9 mouse cellular contexts compared by ENCODE assay signal in genomic region chr10:125764402-125765102, GRCm38 (mm10).
DNase-seq lines count a peak whose midpoint lies in the region; ATAC-seq and TF ChIP-seq lines count a peak whose summit lies in the region.
"Had no signal": no experiment of that assay in that cellular context is flagged by ENCODE, and none has a peak within 500 bp of the region (broad histone marks: within the 10 kb centered on the region; RNA-seq: fewer than 3 reads in every experiment).

No protein-coding gene starts in this region.

- 0 out of 2 replicates have a peak, but pooled peaks cover 3% of the 10 kb centered on the region for H3K4me1 ChIP-seq in forebrain, embryonic 11.5 days (replicated peaks; ENCODE audit: control insufficient read depth, insufficient read depth, low read length)
- H3K4me1 ChIP-seq in forebrain, embryonic 13.5 days = peaks cover 17% of the 10 kb centered on the region
- H3K4me1 ChIP-seq in kidney, adult 2 months (ENCODE audit: control insufficient read depth, insufficient read depth, low read length) = peaks cover 4% of the 10 kb centered on the region; the same call in 1 of the 2 replicates
- no peaks in the 10 kb centered on the region for H3K4me1 ChIP-seq in lung, embryonic 14.5 days (ENCODE audit: insufficient read depth)
- H3K4me1 ChIP-seq: heart, embryonic 15.5 days had no signal

- no peak; the same call in 1 of the 2 replicates for ATAC-seq in forebrain, embryonic 11.5 days (replicated peaks; ENCODE audit: low FRiP score)
- ATAC-seq in forebrain, embryonic 13.5 days = no peak
- peak; percentile 29; the same call in 1 of the 2 replicates for ATAC-seq in lung, embryonic 14.5 days (ENCODE audit: insufficient read depth)

- peak; percentile 61 for DNase-seq in forebrain, embryonic 11.5 days (ENCODE audit: low spot score)
- DNase-seq in thymus, postnatal 0 days (ENCODE audit: low spot score) = peak; percentile 26
- no peak for DNase-seq in thymus, postnatal 36 days
- peak; percentile 93 for DNase-seq in kidney, adult 2 months
- peak; percentile 80 for DNase-seq in lung, embryonic 14.5 days
- DNase-seq in testis, postnatal 10 days (ENCODE audit: low spot score) = peak; percentile 55
- no peak for DNase-seq in cerebellum, adult 18-20 months

- no peaks in the 10 kb centered on the region for H3K27me3 ChIP-seq in forebrain, embryonic 11.5 days (ENCODE audit: control insufficient read depth, insufficient read depth, low read length)
- H3K27me3 ChIP-seq in forebrain, embryonic 13.5 days = no peaks in the 10 kb centered on the region
- no peaks in the 10 kb centered on the region; the same call in 1 of the 2 replicates for H3K27me3 ChIP-seq in kidney, adult 2 months (replicated peaks; ENCODE audit: control insufficient read depth, insufficient read depth, low read length)
- no peaks in the 10 kb centered on the region for H3K27me3 ChIP-seq in lung, embryonic 14.5 days (ENCODE audit: insufficient read depth, low read length)
- H3K27me3 ChIP-seq: heart, embryonic 15.5 days had no signal

- H3K4me2 ChIP-seq in forebrain, embryonic 11.5 days (ENCODE audit: low read depth, low read length, severe bottlenecking) = no peak overlapping the region
- no peak overlapping the region for H3K4me2 ChIP-seq in forebrain, embryonic 13.5 days
- H3K4me2 ChIP-seq in lung, embryonic 14.5 days = no peak overlapping the region
- H3K4me2 ChIP-seq: heart, embryonic 15.5 days had no signal

- no peak overlapping the region for H3K4me3 ChIP-seq in forebrain, embryonic 11.5 days (ENCODE audit: low read depth, low read length)
- no peak overlapping the region for H3K4me3 ChIP-seq in forebrain, embryonic 13.5 days
- H3K4me3 ChIP-seq in kidney, adult 2 months (ENCODE audit: insufficient read depth, low read depth, low read length) = no peak overlapping the region
- H3K4me3 ChIP-seq in lung, embryonic 14.5 days (ENCODE audit: low read depth, low read length) = no peak overlapping the region
- H3K4me3 ChIP-seq: heart, embryonic 15.5 days had no signal

- H3K9ac ChIP-seq in forebrain, embryonic 11.5 days (ENCODE audit: low read length) = no peak overlapping the region
- H3K9ac ChIP-seq in forebrain, embryonic 13.5 days = no peak overlapping the region
- no peak overlapping the region for H3K9ac ChIP-seq in lung, embryonic 14.5 days
- H3K9ac ChIP-seq: heart, embryonic 15.5 days had no signal

- H3K27ac ChIP-seq in forebrain, embryonic 11.5 days (ENCODE audit: low read depth, low read length) = no peak overlapping the region
- no peak overlapping the region for H3K27ac ChIP-seq in forebrain, embryonic 13.5 days
- H3K27ac ChIP-seq in kidney, adult 2 months (ENCODE audit: insufficient read depth, low read depth, low read length) = peak overlapping the region; percentile 85
- peak overlapping the region; percentile 46; the same call in 1 of the 2 replicates for H3K27ac ChIP-seq in lung, embryonic 14.5 days (ENCODE audit: low read depth)
- H3K27ac ChIP-seq: heart, embryonic 15.5 days had no signal

- H3K36me3 ChIP-seq in forebrain, embryonic 11.5 days (ENCODE audit: control insufficient read depth, insufficient read depth, low read length) = no peaks in the 10 kb centered on the region
- H3K36me3 ChIP-seq in forebrain, embryonic 13.5 days (ENCODE audit: poor library complexity, severe bottlenecking) = no peaks in the 10 kb centered on the region
- H3K36me3 ChIP-seq in kidney, adult 2 months (ENCODE audit: control insufficient read depth, insufficient read depth, low read length) = no peaks in the 10 kb centered on the region
- no peaks in the 10 kb centered on the region for H3K36me3 ChIP-seq in lung, embryonic 14.5 days (ENCODE audit: insufficient read depth)
- H3K36me3 ChIP-seq: heart, embryonic 15.5 days had no signal

- peaks cover 5% of the 10 kb centered on the region; the same call in 1 of the 2 replicates for H3K9me3 ChIP-seq in forebrain, embryonic 11.5 days (ENCODE audit: control insufficient read depth, low read length)
- peaks cover 8% of the 10 kb centered on the region for H3K9me3 ChIP-seq in forebrain, embryonic 13.5 days (replicated peaks)
- H3K9me3 ChIP-seq in lung, embryonic 14.5 days (ENCODE audit: low read depth, low read length) = peaks cover 9% of the 10 kb centered on the region; the same call in 1 of the 2 replicates
- H3K9me3 ChIP-seq: heart, embryonic 15.5 days had no signal

- 56% methylated on average over 10 of the region's 10 CpGs for WGBS in forebrain, embryonic 11.5 days
- 64% methylated on average over 10 of the region's 10 CpGs for WGBS in forebrain, embryonic 13.5 days
- 44% methylated on average over 10 of the region's 10 CpGs for WGBS in kidney, adult 2 months
- WGBS in lung, embryonic 14.5 days = 51% methylated on average over 10 of the region's 10 CpGs

- TF ChIP-seq CTCF in kidney, adult 2 months (conservative IDR thresholded peaks at IDR 0.05; ENCODE audit: insufficient read depth, insufficient read length, low read depth, low read length) = peak; percentile 75
- peak; percentile 75 for TF ChIP-seq CTCF in lung, embryonic 14.5 days (IDR thresholded peaks at IDR 0.05; ENCODE audit: low read depth)

- no peak for TF ChIP-seq POLR2A in kidney, adult 2 months (IDR thresholded peaks at IDR 0.05; ENCODE audit: low read depth, low read length)

Comparison
In these comparisons a context has a peak if more than half of its experiments do, and no peak if none do; other contexts are left out.
1. DNase-seq: peak in forebrain, embryonic 11.5 days (single experiment), thymus, postnatal 0 days (single experiment), kidney, adult 2 months (single experiment), lung, embryonic 14.5 days (single experiment) and testis, postnatal 10 days (single experiment); none in thymus, postnatal 36 days (0 of 2) and cerebellum, adult 18-20 months (0 of 2).
2. H3K27ac ChIP-seq: peak in kidney, adult 2 months (single experiment) and lung, embryonic 14.5 days (single experiment); none in forebrain, embryonic 11.5 days (single experiment) and forebrain, embryonic 13.5 days (single experiment).